24 mouse cellular contexts compared by ENCODE assay signal in the genomic region with DNA sequence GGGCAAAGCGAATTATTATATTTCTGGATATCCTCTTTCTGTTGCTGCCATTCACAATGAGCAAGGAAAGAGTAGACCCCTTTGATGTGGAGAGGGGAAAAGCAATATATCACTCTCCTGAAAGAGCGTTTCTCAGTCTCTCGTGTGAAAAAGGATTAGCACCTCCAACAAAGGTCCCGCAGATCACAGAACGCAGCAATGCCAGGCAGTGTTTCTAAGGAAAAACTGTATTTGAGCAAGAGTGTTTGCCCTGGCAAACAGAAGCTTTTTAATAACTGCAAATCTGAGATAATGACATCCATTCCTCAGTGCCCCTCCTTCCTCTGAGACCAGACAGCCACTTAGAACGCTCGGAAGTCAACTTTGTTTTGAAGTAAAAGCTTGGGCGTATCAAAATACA. TPM values are rescaled to one million over a fixed set of nuclear protein-coding genes. Genes with fewer than 3 reads are reported as not detected.
A peak's percentile ranks its signal among the peaks of the same experiment; 100 is the strongest.
DNase-seq lines count a peak whose midpoint lies in the region; ATAC-seq and TF ChIP-seq lines count a peak whose summit lies in the region.
"Had no signal": no experiment of that assay in that cellular context is flagged by ENCODE, and none has a peak within 500 bp of the region (broad histone marks: within the 10 kb centered on the region; RNA-seq: fewer than 3 reads in every experiment).

No protein-coding gene starts in this region.

- H3K4me2 ChIP-seq in heart, embryonic 13.5 days = no peak overlapping the region
- no peak overlapping the region for H3K4me2 ChIP-seq in midbrain, embryonic 13.5 days (replicated peaks)
- no peak overlapping the region for H3K4me2 ChIP-seq in midbrain, embryonic 15.5 days
- H3K4me2 ChIP-seq: forebrain, embryonic 12.5 days; liver, embryonic 11.5 days; stomach, embryonic 15.5 days had no signal

- no peak for DNase-seq in heart, adult 11 months
- peak; percentile 34 for DNase-seq in liver, adult 2 months (ENCODE audit: extremely low read depth, low read depth, low spot score)
- no peak for DNase-seq in liver
- DNase-seq: adrenal gland, adult 2 months; cerebellum, adult 11-12 months; cerebellum, postnatal 10 days; gastrocnemius, postnatal 25 days; kidney, postnatal 25 days; liver, postnatal 0 days; thymus, postnatal 25 days had no signal

- 0 out of 2 replicates have a peak overlapping the region, but pooled peaks have one; percentile 19 for H3K9ac ChIP-seq in heart, embryonic 13.5 days
- no peak overlapping the region for H3K9ac ChIP-seq in liver, adult 2 months (ENCODE audit: low read depth, low read length)
- H3K9ac ChIP-seq in midbrain, embryonic 13.5 days (replicated peaks) = no peak overlapping the region
- H3K9ac ChIP-seq in midbrain, embryonic 15.5 days = no peak overlapping the region
- H3K9ac ChIP-seq: forebrain, embryonic 12.5 days; liver, postnatal 0 days; stomach, embryonic 15.5 days had no signal

- 62% methylated on average over 8 of the region's 8 CpGs for WGBS in heart, embryonic 13.5 days
- WGBS in liver, adult 2 months = 31% methylated on average over 8 of the region's 8 CpGs
- 20% methylated on average over 8 of the region's 8 CpGs for WGBS in midbrain, embryonic 13.5 days
- 24% methylated on average over 8 of the region's 8 CpGs for WGBS in midbrain, embryonic 15.5 days

- ATAC-seq in heart, embryonic 13.5 days (ENCODE audit: extremely low read depth, insufficient number of reproducible peaks, low FRiP score, low TSS enrichment) = no peak
- no peak for ATAC-seq in midbrain, embryonic 13.5 days
- ATAC-seq in midbrain, embryonic 15.5 days (replicated peaks) = no peak
- ATAC-seq: intestine, postnatal 0 days; liver, postnatal 0 days had no signal

- H3K79me2 ChIP-seq in liver, adult 2 months (ENCODE audit: control insufficient read depth, insufficient read depth, low read length) = no peaks in the 10 kb centered on the region

- TF ChIP-seq CTCF in liver, adult 2 months (IDR thresholded peaks at IDR 0.05; ENCODE audit: low read depth, low read length) = no peak

- peaks cover 23% of the 10 kb centered on the region for H3K36me3 ChIP-seq in heart, embryonic 13.5 days
- no peaks in the 10 kb centered on the region for H3K36me3 ChIP-seq in liver, adult 2 months (ENCODE audit: control insufficient read depth, insufficient read depth, low read length)
- H3K36me3 ChIP-seq in midbrain, embryonic 13.5 days = peaks cover 10% of the 10 kb centered on the region
- H3K36me3 ChIP-seq in midbrain, embryonic 15.5 days (replicated peaks) = no peaks in the 10 kb centered on the region
- H3K36me3 ChIP-seq: stomach, embryonic 15.5 days had no signal

- peaks cover 39% of the 10 kb centered on the region for H3K4me1 ChIP-seq in heart, embryonic 13.5 days
- peaks cover 10% of the 10 kb centered on the region for H3K4me1 ChIP-seq in liver, adult 2 months (ENCODE audit: control insufficient read depth, insufficient read depth, low read length)
- H3K4me1 ChIP-seq in midbrain, embryonic 13.5 days (replicated peaks) = peaks cover 58% of the 10 kb centered on the region
- H3K4me1 ChIP-seq in midbrain, embryonic 15.5 days = peaks cover 39% of the 10 kb centered on the region
- H3K4me1 ChIP-seq: stomach, embryonic 15.5 days had no signal

- H3K9me3 ChIP-seq in heart, embryonic 13.5 days = no peaks in the 10 kb centered on the region
- no peaks in the 10 kb centered on the region for H3K9me3 ChIP-seq in midbrain, embryonic 13.5 days
- no peaks in the 10 kb centered on the region for H3K9me3 ChIP-seq in midbrain, embryonic 15.5 days
- H3K9me3 ChIP-seq: forebrain, embryonic 12.5 days; limb, embryonic 10.5 days; stomach, embryonic 15.5 days had no signal

- no peak for TF ChIP-seq POLR2A in liver, adult 2 months (IDR thresholded peaks at IDR 0.05; ENCODE audit: extremely low read depth, insufficient read depth, low read length)

- no peaks in the 10 kb centered on the region for H3K27me3 ChIP-seq in heart, embryonic 13.5 days (replicated peaks)
- no peaks in the 10 kb centered on the region for H3K27me3 ChIP-seq in liver, adult 2 months (ENCODE audit: control insufficient read depth, insufficient read depth, low read length)
- peaks cover 4% of the 10 kb centered on the region; the same call in 1 of the 2 replicates for H3K27me3 ChIP-seq in midbrain, embryonic 13.5 days
- no peaks in the 10 kb centered on the region for H3K27me3 ChIP-seq in midbrain, embryonic 15.5 days (replicated peaks)
- H3K27me3 ChIP-seq: stomach, embryonic 15.5 days had no signal

- H3K4me3 ChIP-seq in heart, embryonic 13.5 days = no peak overlapping the region
- no peak overlapping the region for H3K4me3 ChIP-seq in liver, adult 2 months (ENCODE audit: insufficient read depth, low read depth, low read length)
- H3K4me3 ChIP-seq in midbrain, embryonic 13.5 days (replicated peaks) = no peak overlapping the region
- no peak overlapping the region for H3K4me3 ChIP-seq in midbrain, embryonic 15.5 days
- H3K4me3 ChIP-seq: forebrain, embryonic 12.5 days; layer of hippocampus, adult 2 months; limb, embryonic 10.5 days; stomach, embryonic 15.5 days had no signal

- peak overlapping the region; percentile 68 for H3K27ac ChIP-seq in heart, embryonic 13.5 days (replicated peaks)
- no peak overlapping the region for H3K27ac ChIP-seq in liver, adult 2 months (replicated peaks; ENCODE audit: insufficient read depth, low read depth, low read length)
- H3K27ac ChIP-seq in midbrain, embryonic 13.5 days = peak overlapping the region; percentile 32; the same call in 1 of the 2 replicates
- no peak overlapping the region for H3K27ac ChIP-seq in midbrain, embryonic 15.5 days
- H3K27ac ChIP-seq: layer of hippocampus, adult 2 months; limb, embryonic 10.5 days; macrophage; stomach, embryonic 15.5 days had no signal

RNA-seq across cellular contexts. Expression of a gene that starts 49.3 kb away (rescaled TPM):
- not detected in 2 replicates for polyA plus RNA-seq in heart, embryonic 13.5 days (2015; fragmentation: Nextera tagmentation; extraction: Ambion mirVana)
- 0.81 and 1.8 TPM in 2 replicates for total RNA-seq in liver, adult 2 months (2014; rRNA removed)
- polyA plus RNA-seq in liver, adult 2 months (2012; rRNA removed) = 5.1 and 6.1 TPM in 2 replicates
- polyA plus RNA-seq in midbrain, embryonic 13.5 days (2015; fragmentation: Nextera tagmentation; extraction: Ambion mirVana) = 29.0 and 34.3 TPM in 2 replicates
- polyA plus RNA-seq in midbrain, embryonic 15.5 days (2015; fragmentation: Nextera tagmentation; extraction: Ambion mirVana) = 16.1 and 17.2 TPM in 2 replicates
- total RNA-seq: gastrocnemius, postnatal 25 days; MEL; neutrophil, adult 5-6 weeks had no signal
- polyA plus RNA-seq: adrenal gland, adult 2 months; C2C12; heart, embryonic 14.5 days; intestine, postnatal 0 days; limb, embryonic 10.5 days; liver, embryonic 11.5 days; liver, postnatal 0 days; macrophage had no signal

Comparison
In these comparisons a context has a peak if more than half of its experiments do, and no peak if none do; other contexts are left out.
1. H3K27ac ChIP-seq: peak in heart, embryonic 13.5 days (single experiment) and midbrain, embryonic 13.5 days (single experiment); none in liver, adult 2 months (single experiment) and midbrain, embryonic 15.5 days (single experiment).